Mouse (Mus musculus) megakaryocyte, adult 5-6 weeks (primary cell): ENCODE measurements around the gene Gm13288. TPM values are rescaled to one million over a fixed set of nuclear protein-coding genes. Genes with fewer than 3 reads are reported as not detected.
"Not testable (repeated sequence)": the region's sequence is repeated elsewhere in the genome, so short reads cannot be mapped to it uniquely, and the experiment has no call there.

ENCODE experiments used
- ATAC-seq: 2 replicates; pipeline ENCODE4 v1.8.0; 2016; ENCODE audit warnings: mild to moderate bottlenecking, inconsistent platforms; ENCODE audit not compliant: poor library complexity, severe bottlenecking
- total RNA-seq, 2 experiments: library from RNA; stranded (forward) in 1 of 2; stranded (reverse) in 1 of 2; fragments of 153-499, 151-499 nt in 1 of 2; fragments of 221-1000, 200-1000 nt in 1 of 2; gene quantifications; 2 replicates each; pipeline versions ENCODE4 v1.2.3 to v1.2.4; 2015 to 2017

The Gm13288 gene
- total RNA-seq (2015) (not detected in 2 replicates), total RNA-seq (2017) (not detected in 2 replicates)

- not testable (repeated sequence) for ATAC-seq
These were observed at the start of gene Gm13288 for GRCm38 (mm10) chr4:88805231-88805630. Gene Gm13288 (plus strand): TSS chr4:88805531.

GRCm38 (mm10) chr4:88756581-88757513 lies 48.5 kb upstream of the Gm13288 start:
- ATAC-seq: not testable (repeated sequence)

DNA sequence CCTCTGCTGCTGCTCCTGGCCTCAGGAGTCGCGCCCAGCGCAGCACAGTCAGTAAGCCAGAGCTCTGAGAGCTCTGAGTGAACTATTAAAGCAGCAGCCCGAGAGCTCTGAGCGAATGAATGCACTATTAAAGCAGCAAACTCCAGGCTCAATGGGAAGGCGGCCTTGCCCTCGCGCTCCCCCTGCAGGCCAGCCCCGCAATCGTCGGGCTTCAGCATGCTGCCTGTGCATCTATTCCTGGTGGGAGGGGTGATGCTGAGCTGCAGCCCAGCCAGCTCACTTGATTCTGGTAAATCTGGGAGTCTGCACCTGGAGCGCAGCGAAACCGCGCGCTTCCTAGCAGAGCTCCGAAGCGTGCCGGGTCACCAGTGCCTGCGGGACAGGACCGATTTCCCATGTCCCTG lies 47.7 kb upstream of the Gm13288 start:
- peak; percentile 100 for ATAC-seq

GRCm38 (mm10) chr4:88758751-88759150 lies 46.6 kb upstream of the Gm13288 start:
- not testable (repeated sequence) for ATAC-seq

DNA sequence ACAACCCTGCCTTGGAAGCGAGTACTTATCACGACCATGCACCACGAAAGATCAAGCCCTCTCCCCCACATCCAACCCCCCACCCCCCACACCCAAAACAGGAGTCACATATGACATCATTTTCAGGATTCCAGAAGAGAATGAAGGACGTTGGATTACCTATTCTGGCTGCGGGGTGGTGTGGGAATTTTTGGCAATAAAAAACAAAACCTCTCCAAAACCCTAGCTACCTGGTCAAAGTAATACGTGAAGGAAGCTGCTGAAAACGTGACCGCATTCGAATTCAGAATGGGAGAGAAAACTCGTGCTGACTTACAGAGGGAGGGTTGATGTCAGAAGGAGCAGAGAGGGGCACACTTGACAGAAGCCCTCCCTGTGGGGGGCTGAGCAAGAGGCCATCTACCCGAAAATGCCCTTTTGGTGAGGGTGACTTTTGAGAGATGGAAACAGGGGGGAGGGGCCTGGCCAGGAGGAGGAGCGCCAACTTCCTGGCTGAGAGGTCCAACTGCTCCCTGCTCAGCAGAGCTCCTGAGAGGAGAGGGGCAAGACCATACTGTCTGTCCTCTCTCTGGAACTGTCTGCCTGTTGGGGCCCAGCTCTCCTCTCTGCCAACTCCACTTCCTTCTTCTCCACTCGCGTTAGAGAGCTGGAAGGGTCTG lies 45.6 kb upstream of the Gm13288 start, which contains the start of gene Gm13283:
Gene Gm13283 (plus strand): TSS at position 510 of the 659 bp plus-strand sequence.
- not testable (repeated sequence) for ATAC-seq

- ATAC-seq: not testable (repeated sequence)
These were observed 44.9 kb upstream of the Gm13288 start for GRCm38 (mm10) chr4:88760431-88760830.

GRCm38 (mm10) chr4:88761776-88762175 lies 43.6 kb upstream of the Gm13288 start:
- not testable (repeated sequence) for ATAC-seq

- not testable (repeated sequence) for ATAC-seq
These were observed 43.0 kb upstream of the Gm13288 start for GRCm38 (mm10) chr4:88762341-88762740.

DNA sequence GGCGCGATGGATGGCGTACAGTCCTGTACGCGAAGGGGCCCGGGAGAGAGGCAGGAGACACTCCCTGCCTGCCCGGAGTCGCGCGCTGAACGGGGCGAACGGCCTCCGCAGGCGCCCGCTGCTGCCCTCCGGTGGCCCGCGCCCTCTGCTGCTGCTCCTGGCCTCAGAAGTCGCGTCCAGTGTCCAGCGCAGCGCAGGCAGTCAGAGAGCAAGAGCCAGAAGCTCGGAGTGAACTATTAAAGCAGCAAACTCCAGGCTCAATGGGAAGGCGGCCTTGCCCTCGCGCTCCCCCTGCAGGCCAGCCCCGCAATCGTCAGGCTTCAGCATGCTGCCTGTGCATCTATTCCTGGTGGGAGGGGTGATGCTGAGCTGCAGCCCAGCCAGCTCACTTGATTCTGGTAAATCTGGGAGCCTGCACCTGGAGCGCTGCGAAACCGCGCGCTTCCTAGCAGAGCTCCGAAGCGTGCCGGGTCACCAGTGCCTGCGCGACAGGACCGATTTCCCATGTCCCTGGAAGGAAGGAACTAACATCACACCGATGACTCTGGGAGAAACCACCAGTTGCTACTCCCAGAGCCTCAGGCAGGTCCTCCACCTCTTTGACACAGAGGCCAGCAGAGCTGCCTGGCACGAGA lies 41.8 kb upstream of the Gm13288 start:
- ATAC-seq: peak; percentile 94

DNA sequence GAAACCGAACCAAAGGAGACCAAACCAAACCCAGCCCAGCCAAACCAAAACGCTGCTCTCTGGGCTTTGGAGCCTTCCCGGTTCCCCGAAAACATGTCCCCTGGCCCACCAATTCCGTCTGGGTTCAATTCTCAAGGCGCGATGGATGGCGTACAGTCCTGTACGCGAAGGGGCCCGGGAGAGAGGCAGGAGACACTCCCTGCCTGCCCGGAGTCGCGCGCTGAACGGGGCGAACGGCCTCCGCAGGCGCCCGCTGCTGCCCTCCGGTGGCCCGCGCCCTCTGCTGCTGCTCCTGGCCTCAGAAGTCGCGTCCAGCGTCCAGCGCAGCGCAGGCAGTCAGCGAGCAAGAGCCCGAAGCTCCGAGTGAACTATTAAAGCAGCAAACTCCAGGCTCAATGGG lies 31.8 kb upstream of the Gm13288 start, which contains the start of gene Gm13290:
Gene Gm13290 (plus strand): TSS at position 301 of the 400 bp plus-strand sequence.
- ATAC-seq: not testable (repeated sequence)

GRCm38 (mm10) chr4:88776622-88777021 lies 28.7 kb upstream of the Gm13288 start, which contains the start of gene Gm13289:
Gene Gm13289 (plus strand): TSS chr4:88776922.
- ATAC-seq: not testable (repeated sequence)

- not testable (repeated sequence) for ATAC-seq
These were observed 25.8 kb upstream of the Gm13288 start, which contains the start of gene Gm13272 for GRCm38 (mm10) chr4:88779550-88779949. Gene Gm13272 (plus strand): TSS chr4:88779850.

- not testable (repeated sequence) for ATAC-seq
These were observed 25.0 kb upstream of the Gm13288 start for GRCm38 (mm10) chr4:88780320-88780719.

GRCm38 (mm10) chr4:88781831-88782230 lies 23.5 kb upstream of the Gm13288 start, which contains the start of gene Ifnz:
Gene Ifnz (plus strand): TSS chr4:88782131.
- not testable (repeated sequence) for ATAC-seq

GRCm38 (mm10) chr4:88782335-88782734 lies 23.0 kb upstream of the Gm13288 start:
- not testable (repeated sequence) for ATAC-seq

DNA sequence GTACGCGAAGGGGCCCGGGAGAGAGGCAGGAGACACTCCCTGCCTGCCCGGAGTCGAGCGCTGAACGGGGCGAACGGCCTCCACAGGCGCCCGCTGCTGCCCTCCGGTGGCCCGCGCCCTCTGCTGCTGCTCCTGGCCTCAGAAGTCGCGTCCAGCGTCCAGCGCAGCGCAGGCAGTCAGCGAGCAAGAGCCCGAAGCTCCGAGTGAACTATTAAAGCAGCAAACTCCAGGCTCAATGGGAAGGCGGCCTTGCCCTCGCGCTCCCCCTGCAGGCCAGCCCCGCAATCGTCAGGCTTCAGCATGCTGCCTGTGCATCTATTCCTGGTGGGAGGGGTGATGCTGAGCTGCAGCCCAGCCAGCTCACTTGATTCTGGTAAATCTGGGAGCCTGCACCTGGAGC lies 19.9 kb upstream of the Gm13288 start, which contains the start of gene Gm13276:
Gene Gm13276 (plus strand): TSS at position 301 of the 400 bp plus-strand sequence.
- ATAC-seq: not testable (repeated sequence)

DNA sequence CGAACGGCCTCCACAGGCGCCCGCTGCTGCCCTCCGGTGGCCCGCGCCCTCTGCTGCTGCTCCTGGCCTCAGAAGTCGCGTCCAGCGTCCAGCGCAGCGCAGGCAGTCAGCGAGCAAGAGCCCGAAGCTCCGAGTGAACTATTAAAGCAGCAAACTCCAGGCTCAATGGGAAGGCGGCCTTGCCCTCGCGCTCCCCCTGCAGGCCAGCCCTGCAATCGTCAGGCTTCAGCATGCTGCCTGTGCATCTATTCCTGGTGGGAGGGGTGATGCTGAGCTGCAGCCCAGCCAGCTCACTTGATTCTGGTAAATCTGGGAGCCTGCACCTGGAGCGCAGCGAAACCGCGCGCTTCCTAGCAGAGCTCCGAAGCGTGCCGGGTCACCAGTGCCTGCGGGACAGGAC lies 16.9 kb upstream of the Gm13288 start, which contains the start of gene Gm13277:
Gene Gm13277 (plus strand): TSS at position 231 of the 400 bp plus-strand sequence.
- ATAC-seq: not testable (repeated sequence)

DNA sequence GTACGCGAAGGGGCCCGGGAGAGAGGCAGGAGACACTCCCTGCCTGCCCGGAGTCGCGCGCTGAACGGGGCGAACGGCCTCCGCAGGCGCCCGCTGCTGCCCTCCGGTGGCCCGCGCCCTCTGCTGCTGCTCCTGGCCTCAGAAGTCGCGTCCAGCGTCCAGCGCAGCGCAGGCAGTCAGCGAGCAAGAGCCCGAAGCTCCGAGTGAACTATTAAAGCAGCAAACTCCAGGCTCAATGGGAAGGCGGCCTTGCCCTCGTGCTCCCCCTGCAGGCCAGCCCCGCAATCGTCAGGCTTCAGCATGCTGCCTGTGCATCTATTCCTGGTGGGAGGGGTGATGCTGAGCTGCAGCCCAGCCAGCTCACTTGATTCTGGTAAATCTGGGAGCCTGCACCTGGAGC lies 14.1 kb upstream of the Gm13288 start, which contains the start of gene Gm13278:
Gene Gm13278 (plus strand): TSS at position 301 of the 400 bp plus-strand sequence.
- ATAC-seq: not testable (repeated sequence)

- ATAC-seq: not testable (repeated sequence)
These were observed 11.2 kb upstream of the Gm13288 start, which contains the start of gene Gm13275 for GRCm38 (mm10) chr4:88793936-88794675. Gene Gm13275 (plus strand): TSS chr4:88794487.
